Mouse (Mus musculus) lung, postnatal 0 days (tissue): ENCODE measurements around the gene Atrip. TPM values are rescaled to one million over a fixed set of nuclear protein-coding genes. Genes with fewer than 3 reads are reported as not detected.

ENCODE experiments used
- ATAC-seq: fragments of 200-750 bp; cut with Nextera tagmentation; 2 replicates; pipeline ENCODE4 v1.8.0; 2017; ENCODE audit warnings: moderate library complexity
- DNase-seq: peaks from one replicate; pipeline ENCODE4 v3.0.0-alpha.2; 2016; ENCODE audit warnings: low spot score
- H3K27ac ChIP-seq: fragments of 300-500 bp; sonication (generic); 2 replicates; pipeline ENCODE4 v1.5.1; 2014; ENCODE audit warnings: antibody characterized with exemption, mild to moderate bottlenecking, low read length, mixed read lengths
- H3K27me3 ChIP-seq: fragments of 300-500 bp; sonication (generic); replicated peaks from 2 replicates; pipeline ENCODE4 v1.6.1; 2014; ENCODE audit warnings: low read length, mixed read lengths; ENCODE audit not compliant: insufficient read depth
- H3K36me3 ChIP-seq: fragments of 300-500 bp; sonication (generic); 2 replicates; pipeline ENCODE4 v1.6.1; 2014; ENCODE audit warnings: low read length, mixed read lengths; ENCODE audit not compliant: insufficient read depth
- H3K4me1 ChIP-seq: fragments of 300-500 bp; sonication (generic); 2 replicates; pipeline ENCODE4 v1.6.1; 2014; ENCODE audit warnings: antibody characterized with exemption, low read depth, low read length, mixed read lengths; ENCODE audit not compliant: insufficient read depth
- H3K4me2 ChIP-seq: fragments of 300-500 bp; sonication (generic); replicated peaks from 2 replicates; pipeline ENCODE4 v1.6.1; 2014; ENCODE audit warnings: low read depth, mild to moderate bottlenecking, low read length, moderate library complexity, mixed read lengths
- H3K4me3 ChIP-seq: fragments of 300-500 bp; sonication (generic); 2 replicates; pipeline ENCODE4 v1.5.1; 2014; ENCODE audit warnings: low read depth, low read length
- H3K9ac ChIP-seq: fragments of 300-500 bp; sonication (generic); replicated peaks from 2 replicates; pipeline ENCODE4 v1.6.1; 2014; ENCODE audit warnings: low read depth, mild to moderate bottlenecking
- H3K9me3 ChIP-seq: fragments of 300-500 bp; sonication (generic); 2 replicates; pipeline ENCODE4 v1.6.1; 2016; ENCODE audit warnings: low read length, mixed read lengths
- CTCF ChIP-seq: IDR thresholded peaks from 2 replicates; pipeline ENCODE4 v1.5.1; 2016; ENCODE audit warnings: antibody characterized with exemption, mild to moderate bottlenecking
- EP300 ChIP-seq: IDR thresholded peaks from 2 replicates; pipeline ENCODE4 v1.6.1; 2016; ENCODE audit warnings: antibody characterized with exemption, mild to moderate bottlenecking, control low read depth
- WGBS: fragments of 180-500 bp; shearing (Covaris S2); extraction: QIAGEN DNeasy Blood & Tissue Kit; methylation state at CpG from one replicate; pipeline ENCODE4 v1.1.7; 2014; 5-methylcytosine and 5-hydroxymethylcytosine counted together
- polyA plus RNA-seq: library from polyadenylated mRNA; unstranded; fragments of >200 nt; fragmentation: Nextera tagmentation; extraction: Ambion mirVana; gene quantifications from 2 replicates; pipeline ENCODE4 v1.2.1, GENCODE M21; 2015

The Atrip gene
- polyA plus RNA-seq, 1 experiment from 2014 or later, result 11.4 TPM

- H3K4me1 ChIP-seq, result peaks cover 7% of the 10 kb centered on the region; the same call in 1 of the 2 replicates
- H3K27me3 ChIP-seq, result no peaks in the 10 kb centered on the region
- ATAC-seq (no peak), DNase-seq (no peak)
- no peaks in the 10 kb centered on the region for H3K9me3 ChIP-seq
- peak overlapping the region; percentile 92; the same call in 1 of the 2 replicates for H3K27ac ChIP-seq
- H3K4me2 ChIP-seq, result peak overlapping the region; percentile 60
- WGBS, result 89% methylated on average over 19 of the region's 19 CpGs
- no peak for TF ChIP-seq CTCF
- no peak for TF ChIP-seq EP300
- H3K4me3 ChIP-seq, result peak overlapping the region; percentile 33
- H3K36me3 ChIP-seq, result peaks cover 15% of the 10 kb centered on the region; the same call in 1 of the 2 replicates
- peak overlapping the region; percentile 55; the same call in 1 of the 2 replicates for H3K9ac ChIP-seq
These were observed 15.7 kb downstream of the Atrip start for GRCm38 (mm10) chr9:109058006-109058765.

GRCm38 (mm10) chr9:109057543-109057942 is 16.4 kb downstream of the Atrip start:
- H3K27ac ChIP-seq, result no peak overlapping the region
- ATAC-seq, result no peak

GRCm38 (mm10) chr9:109056916-109057315 is 17.0 kb downstream of the Atrip start:
- H3K9me3 ChIP-seq, result no peaks in the 10 kb centered on the region
- 84% methylated on average over 4 of the region's 4 CpGs for WGBS
- TF ChIP-seq EP300 (no peak), CTCF (no peak)
- H3K27me3 ChIP-seq, result no peaks in the 10 kb centered on the region
- peaks cover 23% of the 10 kb centered on the region; the same call in 1 of the 2 replicates for H3K36me3 ChIP-seq
- DNase-seq (no peak), ATAC-seq (no peak)
- peaks cover 7% of the 10 kb centered on the region; the same call in 1 of the 2 replicates for H3K4me1 ChIP-seq
- no peak overlapping the region for H3K4me2 ChIP-seq
- H3K9ac ChIP-seq, result no peak overlapping the region
- H3K4me3 ChIP-seq, result no peak overlapping the region
- no peak overlapping the region for H3K27ac ChIP-seq

More at GRCm38 (mm10) chr9:109057543-109057942, 16.4 kb downstream of the Atrip start:
- H3K27me3 ChIP-seq, result no peaks in the 10 kb centered on the region
- H3K4me1 ChIP-seq, result peaks cover 7% of the 10 kb centered on the region; the same call in 1 of the 2 replicates
- H3K4me3 ChIP-seq, result no peak overlapping the region
- 87% methylated on average over 5 of the region's 5 CpGs for WGBS
- TF ChIP-seq CTCF (no peak), EP300 (no peak)
- 0 out of 2 replicates have a peak overlapping the region, but pooled peaks have one; percentile 12 for H3K4me2 ChIP-seq
- H3K9ac ChIP-seq, result no peak overlapping the region
- peaks cover 18% of the 10 kb centered on the region; the same call in 1 of the 2 replicates for H3K36me3 ChIP-seq
- DNase-seq, result no peak
- no peaks in the 10 kb centered on the region for H3K9me3 ChIP-seq

GRCm38 (mm10) chr9:109056081-109056690 is 17.7 kb downstream of the Atrip start:
- H3K4me2 ChIP-seq, result no peak overlapping the region
- H3K4me3 ChIP-seq, result no peak overlapping the region
- ATAC-seq (no peak), DNase-seq (no peak)
- H3K27ac ChIP-seq, result no peak overlapping the region
- H3K27me3 ChIP-seq, result no peaks in the 10 kb centered on the region
- TF ChIP-seq EP300 (no peak), CTCF (no peak)
- no peaks in the 10 kb centered on the region for H3K9me3 ChIP-seq
- H3K4me1 ChIP-seq, result peaks cover 7% of the 10 kb centered on the region; the same call in 1 of the 2 replicates
- H3K9ac ChIP-seq, result no peak overlapping the region
- 92% methylated on average over 17 of the region's 17 CpGs for WGBS
- H3K36me3 ChIP-seq, result peaks cover 23% of the 10 kb centered on the region; the same call in 1 of the 2 replicates

- Histone ChIP-seq H3K4me3 (peak overlapping the region; percentile 28), H3K27ac (peak overlapping the region; percentile 86), H3K36me3 (peaks cover 23% of the 10 kb centered on the region; the same call in 1 of the 2 replicates), H3K27me3 (no peaks in the 10 kb centered on the region), H3K4me1 (peaks cover 7% of the 10 kb centered on the region; the same call in 1 of the 2 replicates), H3K4me2 (peak overlapping the region; percentile 49), H3K9ac (peak overlapping the region; percentile 37), H3K9me3 (no peaks in the 10 kb centered on the region)
- ATAC-seq (no peak), DNase-seq (no peak)
- WGBS, result 88% methylated on average over 12 of the region's 12 CpGs
- TF ChIP-seq EP300 (no peak), CTCF (no peak)
These were observed 18.5 kb downstream of the Atrip start for GRCm38 (mm10) chr9:109055271-109056030.
